Comparison of ENCODE assay signal across 25 mouse cellular contexts in genomic region chrX:142403114-142403513, GRCm38 (mm10). TPM values are rescaled to one million over a fixed set of nuclear protein-coding genes. Genes with fewer than 3 reads are reported as not detected.
A peak's percentile ranks its signal among the peaks of the same experiment; 100 is the strongest.
DNase-seq lines count a peak whose midpoint lies in the region; ATAC-seq and TF ChIP-seq lines count a peak whose summit lies in the region.
"Had no signal": no experiment of that assay in that cellular context is flagged by ENCODE, and none has a peak within 500 bp of the region (broad histone marks: within the 10 kb centered on the region; RNA-seq: fewer than 3 reads in every experiment).

No protein-coding gene starts in this region.

- H3K79me2 ChIP-seq in MEL (ENCODE audit: control insufficient read depth, insufficient read depth, low read length, poor library complexity), result no peaks in the 10 kb centered on the region

- no peak overlapping the region for H3K4me2 ChIP-seq in liver, embryonic 14.5 days (ENCODE audit: low read depth)
- no peak overlapping the region for H3K4me2 ChIP-seq in liver, postnatal 0 days (ENCODE audit: low read depth, low read length)
- H3K4me2 ChIP-seq: embryonic facial prominence, embryonic 13.5 days; embryonic facial prominence, embryonic 15.5 days; forebrain, embryonic 12.5 days had no signal

- H3K9ac ChIP-seq in liver, embryonic 14.5 days (replicated peaks), result no peak overlapping the region
- H3K9ac ChIP-seq in MEL (ENCODE audit: control insufficient read depth, low read depth, low read length, poor library complexity, severe bottlenecking), result no peak overlapping the region
- H3K9ac ChIP-seq in liver, postnatal 0 days (replicated peaks), result no peak overlapping the region
- H3K9ac ChIP-seq: embryonic facial prominence, embryonic 13.5 days; embryonic facial prominence, embryonic 15.5 days; forebrain, embryonic 12.5 days had no signal

- TF ChIP-seq RAD21 in MEL (IDR thresholded peaks at IDR 0.05; ENCODE audit: low read depth, low read length), result no peak

- H3K9me3 ChIP-seq in liver, embryonic 14.5 days (ENCODE audit: control insufficient read depth, low read length), result no peaks in the 10 kb centered on the region
- no peaks in the 10 kb centered on the region for H3K9me3 ChIP-seq in MEL (replicated peaks; ENCODE audit: insufficient read depth, low read length)
- no peaks in the 10 kb centered on the region for H3K9me3 ChIP-seq in liver, postnatal 0 days (ENCODE audit: low read length)
- H3K9me3 ChIP-seq: embryonic facial prominence, embryonic 13.5 days; embryonic facial prominence, embryonic 15.5 days; forebrain, embryonic 10.5 days; forebrain, embryonic 12.5 days had no signal

- TF ChIP-seq CTCF in liver, embryonic 14.5 days (IDR thresholded peaks at IDR 0.05; ENCODE audit: low read depth), result no peak
- TF ChIP-seq CTCF in MEL (IDR thresholded peaks at IDR 0.05 in 2 of 3, conservative IDR thresholded peaks at IDR 0.05 in 1 of 3; ENCODE audit: control insufficient read depth in 1 of 3, insufficient read depth in 1 of 3, low read depth in 2 of 3, low read length in 3 of 3, poor library complexity in 1 of 3, severe bottlenecking in 1 of 3), result no peak
- TF ChIP-seq CTCF in liver, postnatal 0 days (IDR thresholded peaks at IDR 0.05; ENCODE audit: low read depth), result no peak

- no peaks in the 10 kb centered on the region for H3K27me3 ChIP-seq in liver, embryonic 14.5 days (ENCODE audit: control insufficient read depth, insufficient read depth, low read length)
- H3K27me3 ChIP-seq in MEL (ENCODE audit: control insufficient read depth in 1 of 2, insufficient read depth in 2 of 2, low read length in 2 of 2), result no peaks in the 10 kb centered on the region; a peak in 1 of 4 replicates
- no peaks in the 10 kb centered on the region for H3K27me3 ChIP-seq in liver, postnatal 0 days (ENCODE audit: insufficient read depth, low read length)
- H3K27me3 ChIP-seq: embryonic facial prominence, embryonic 13.5 days; embryonic facial prominence, embryonic 15.5 days had no signal

- DNase-seq in liver, embryonic 14.5 days (ENCODE audit: low read depth in 3 of 3, low spot score in 3 of 3), result no peak
- DNase-seq in liver, result no peak
- DNase-seq in MEL (ENCODE audit: low read depth, low spot score), result no peak
- no peak for DNase-seq in liver, postnatal 0 days
- DNase-seq in frontal cortex, adult 2 months (ENCODE audit: extremely low spot score in 1 of 2, low spot score in 1 of 2), result no peak
- no peak for DNase-seq in kidney, adult 11 months
- DNase-seq: adrenal gland, adult 8-10 months; adrenal gland, postnatal 14 days; adrenal gland, postnatal 36 days; cerebellum, adult 11-12 months; cerebellum, adult 2 months; cerebellum, adult 9-10 months; cerebellum, postnatal 10 days; cerebellum, postnatal 36 days; embryo, embryonic 11 days had no signal

- no peaks in the 10 kb centered on the region for H3K36me3 ChIP-seq in liver, embryonic 14.5 days (replicated peaks; ENCODE audit: control insufficient read depth, insufficient read depth, low read depth)
- H3K36me3 ChIP-seq in MEL (ENCODE audit: control insufficient read depth in 1 of 2, insufficient read depth in 2 of 2, low read length in 2 of 2), result peaks cover 0 to 5% of the 10 kb centered on the region in 2 experiments; a peak in 2 of 4 replicates
- H3K36me3 ChIP-seq in liver, postnatal 0 days (replicated peaks; ENCODE audit: insufficient read depth, low read length), result no peaks in the 10 kb centered on the region
- H3K36me3 ChIP-seq: embryonic facial prominence, embryonic 13.5 days; embryonic facial prominence, embryonic 15.5 days; forebrain, embryonic 10.5 days; forebrain, embryonic 12.5 days had no signal

- no peaks in the 10 kb centered on the region for H3K4me1 ChIP-seq in liver, embryonic 14.5 days (replicated peaks; ENCODE audit: control insufficient read depth in 2 of 2, insufficient read depth in 2 of 2, low read length in 1 of 2)
- H3K4me1 ChIP-seq in MEL (ENCODE audit: control insufficient read depth in 1 of 2, insufficient read depth in 2 of 2, low read length in 2 of 2), result peaks cover under 1 to 3% of the 10 kb centered on the region in 2 experiments; a peak in 2 of 4 replicates
- H3K4me1 ChIP-seq in liver, postnatal 0 days (ENCODE audit: insufficient read depth), result no peaks in the 10 kb centered on the region
- H3K4me1 ChIP-seq: embryonic facial prominence, embryonic 13.5 days; embryonic facial prominence, embryonic 15.5 days; forebrain, embryonic 10.5 days; forebrain, embryonic 12.5 days had no signal

- 0 out of 2 replicates have a peak, but pooled peaks have one; percentile 35 for ATAC-seq in liver, embryonic 14.5 days (ENCODE audit: insufficient read depth)
- ATAC-seq in liver, postnatal 0 days, result no peak
- ATAC-seq in megakaryocyte-erythroid progenitor cell, adult 5-6 weeks (replicated peaks; ENCODE audit: low FRiP score, low TSS enrichment, poor library complexity, severe bottlenecking), result peak; percentile 83
- ATAC-seq: activated CD4-positive, CD25-positive, alpha-beta regulatory T cell, adult 4 months; forebrain, embryonic 14.5 days; forebrain, embryonic 16.5 days; Patski had no signal

- TF ChIP-seq EP300 in liver, embryonic 14.5 days (IDR thresholded peaks at IDR 0.05; ENCODE audit: low read depth), result no peak
- no peak for TF ChIP-seq EP300 in MEL (IDR thresholded peaks at IDR 0.05; ENCODE audit: low read depth in 1 of 2, low read length in 2 of 2)
- TF ChIP-seq EP300 in liver, postnatal 0 days (IDR thresholded peaks at IDR 0.05; ENCODE audit: low read depth), result peak; percentile 47; the same call in 1 of the 2 replicates

- no peak overlapping the region for H3K27ac ChIP-seq in liver, embryonic 14.5 days
- H3K27ac ChIP-seq in MEL (ENCODE audit: control insufficient read depth, low read depth, low read length), result no peak overlapping the region
- no peak overlapping the region for H3K27ac ChIP-seq in liver, postnatal 0 days (ENCODE audit: low read depth)
- H3K27ac ChIP-seq: embryonic facial prominence, embryonic 13.5 days; embryonic facial prominence, embryonic 15.5 days; forebrain, embryonic 10.5 days; forebrain, embryonic 12.5 days had no signal

- H3K4me3 ChIP-seq in liver, embryonic 14.5 days (ENCODE audit: insufficient read depth in 1 of 2, low read depth in 2 of 2, low read length in 2 of 2), result no peak overlapping the region
- H3K4me3 ChIP-seq in MEL (ENCODE audit: control insufficient read depth in 1 of 2, insufficient read depth in 1 of 2, low read depth in 2 of 2, low read length in 2 of 2), result no peak overlapping the region
- H3K4me3 ChIP-seq in liver, postnatal 0 days (ENCODE audit: low read depth, low read length), result no peak overlapping the region
- H3K4me3 ChIP-seq: embryonic facial prominence, embryonic 13.5 days; embryonic facial prominence, embryonic 15.5 days; erythroblast, embryonic 14.5 days; forebrain, embryonic 10.5 days; forebrain, embryonic 12.5 days had no signal

- TF ChIP-seq POLR2A in MEL (IDR thresholded peaks at IDR 0.05; ENCODE audit: control insufficient read depth in 1 of 2, insufficient read depth in 1 of 2, low read depth in 1 of 2, low read length in 2 of 2, poor library complexity in 1 of 2), result no peak

TF ChIP-seq in MEL, 35 proteins besides CTCF, POLR2A, EP300 and RAD21:
- TF ChIP-seq MAZ (IDR thresholded peaks at IDR 0.05; ENCODE audit: low read depth, low read length), result no peak
- 0 out of 2 replicates have a peak, but pooled peaks have one; percentile 22 for TF ChIP-seq GATA1 (IDR thresholded peaks at IDR 0.05; ENCODE audit: low read depth, low read length)

RNA-seq across cellular contexts. Expression of gene Acsl4, which starts 12.8 kb away (rescaled TPM):
- 4.2 and 6.4 TPM in 2 replicates for polyA plus RNA-seq in liver, embryonic 14.5 days (2012; rRNA removed)
- 15.7 and 16.1 TPM in 2 replicates for polyA plus RNA-seq in liver, embryonic 14.5 days (2014; fragmentation: Nextera tagmentation; extraction: Ambion mirVana)
- total RNA-seq in MEL (2012; rRNA removed), result 17.7 and 24.2 TPM in 2 replicates
- 100 to 1,000 TPM in 1 of 2 experiments, 10 to 100 TPM in 1; 17.1 to 100 TPM for polyA plus RNA-seq in MEL (2012; ENCODE audit: insufficient read depth in 1 of 2, insufficient read length in 2 of 2, low read depth in 1 of 2, low replicate concordance in 2 of 2, missing spikeins in 1 of 2)
- polyA plus RNA-seq in liver, postnatal 0 days (2015; fragmentation: Nextera tagmentation; extraction: Ambion mirVana), result 14.7 and 16.7 TPM in 2 replicates
- total RNA-seq in megakaryocyte-erythroid progenitor cell, adult 5-6 weeks (2014; fragmentation: Nextera tagmentation), result 30.9 and 32.4 TPM in 2 replicates
- 34.2 and 43.7 TPM in 2 replicates for total RNA-seq in megakaryocyte-erythroid progenitor cell, adult 5-6 weeks (2017)
- polyA plus RNA-seq in frontal cortex, adult 2 months (2012; rRNA removed), result 23.8 and 28.9 TPM in 2 replicates
